Mouse (Mus musculus): ENCODE data around the gene Camta2.

DNA sequence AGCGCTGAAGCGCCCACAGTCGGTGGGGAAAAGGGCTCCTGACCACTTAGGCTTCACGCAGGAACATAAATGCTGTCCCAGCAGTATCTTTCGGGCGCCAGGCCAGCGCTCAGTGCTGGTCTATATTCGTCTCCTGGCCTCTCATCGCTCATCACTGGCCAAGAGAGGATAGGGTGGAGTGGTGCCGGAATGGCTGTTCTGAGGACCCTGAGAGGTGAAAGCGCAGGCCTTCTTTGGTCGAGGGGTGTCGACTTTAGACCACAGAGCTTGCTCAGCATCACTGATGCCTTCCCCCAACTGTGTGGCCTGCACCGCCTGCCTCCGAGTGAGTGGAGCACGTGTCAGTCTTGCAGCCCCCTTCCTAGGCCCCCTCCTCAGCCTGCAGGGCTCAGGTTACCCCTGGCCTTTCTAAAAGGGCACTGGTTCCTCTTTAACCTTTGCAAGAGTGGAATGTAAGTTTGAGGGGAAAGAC is 31.4 kb downstream of the Camta2 start:
- TF ChIP-seq CTCF (IDR thresholded peaks at IDR 0.05; ENCODE audit: low read depth) (no peak), EP300 (IDR thresholded peaks at IDR 0.05; ENCODE audit: low read depth) (no peak)
